12 mouse cellular contexts compared by ENCODE assay signal in the genomic region with DNA sequence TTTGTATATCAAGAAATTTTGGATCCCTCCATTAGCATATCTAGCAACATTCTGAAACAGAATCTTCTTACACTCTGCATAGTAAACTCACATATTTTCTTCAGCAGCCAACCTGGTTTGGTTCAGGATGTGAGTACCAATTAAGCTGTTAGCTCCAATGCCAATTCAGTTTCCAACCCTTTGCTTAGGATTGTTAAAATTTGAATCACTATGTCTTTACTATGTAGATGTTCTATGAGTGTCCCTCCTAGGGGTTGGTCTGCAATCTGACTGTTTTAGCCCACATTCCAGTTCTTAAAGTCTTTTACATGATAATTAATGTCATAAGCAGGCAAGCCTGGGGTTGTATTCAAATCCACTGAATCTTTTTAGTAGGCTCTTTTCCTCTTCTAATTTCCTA.
"Had no signal": no experiment of that assay in that cellular context is flagged by ENCODE, and none has a peak within 500 bp of the region (broad histone marks: within the 10 kb centered on the region; RNA-seq: fewer than 3 reads in every experiment).

No protein-coding gene starts in this region.

- DNase-seq: retina, postnatal 1 day; right cerebral cortex, adult 18-20 months; right cerebral cortex, postnatal 14 days; right cerebral cortex, postnatal 25 days; right cerebral cortex, postnatal 4 days; spleen, adult 18-20 months; thymus, adult 18-20 months; thymus, adult 2 months; thymus, postnatal 14 days; thymus, postnatal 25 days; thymus, postnatal 36 days; thymus, postnatal 4 days had no signal
